Mouse (Mus musculus) T-helper 2 cell (primary cell): ENCODE measurements around the gene Mrpl58.
"Not testable (repeated sequence)": the region's sequence is repeated elsewhere in the genome, so short reads cannot be mapped to it uniquely, and the experiment has no call there.

Experiments used
- in situ Hi-C: fragments of 300-600 bp; cut with MboI, MseI; formaldehyde crosslinking; loops from one replicate; pipeline ENCODE4 v1.15.1; 2025; ENCODE audit warnings: high pct_unique_total_duplicates

Gene Mrpl58

GRCm38 (mm10) chr11:115381743-115382539 lies 21.6 kb upstream of the Mrpl58 start, which contains the start of gene Cdr2l:
Gene Cdr2l (plus strand): TSS chr11:115381916.
- in situ Hi-C loops, result no loop called here

- in situ Hi-C loops, result no loop called here
Observed at GRCm38 (mm10) chr11:115382891-115383290, 20.7 kb upstream of the Mrpl58 start.

GRCm38 (mm10) chr11:115383701-115384474 lies 19.7 kb upstream of the Mrpl58 start:
- in situ Hi-C loops, result no loop called here

DNA sequence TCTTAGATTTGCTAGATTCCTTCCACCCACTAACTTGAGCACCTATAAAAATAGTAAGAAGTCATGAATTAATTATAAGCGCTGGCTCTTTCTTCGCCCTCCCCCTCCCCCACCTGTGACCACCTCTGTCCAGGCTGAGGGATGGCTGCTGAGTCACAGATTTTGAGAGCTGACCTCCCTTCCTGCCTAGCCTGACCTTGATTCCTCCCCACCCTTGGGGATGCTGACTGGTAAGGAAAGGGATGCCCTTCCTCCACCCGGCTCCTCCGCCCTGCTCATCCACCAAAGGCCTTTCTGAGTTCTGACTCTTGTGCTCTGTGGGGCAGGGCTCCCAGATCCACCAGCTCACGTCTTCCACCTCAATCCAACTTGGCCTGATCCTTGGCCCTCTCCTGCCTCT lies 19.0 kb upstream of the Mrpl58 start:
- in situ Hi-C loops, result no loop called here

DNA sequence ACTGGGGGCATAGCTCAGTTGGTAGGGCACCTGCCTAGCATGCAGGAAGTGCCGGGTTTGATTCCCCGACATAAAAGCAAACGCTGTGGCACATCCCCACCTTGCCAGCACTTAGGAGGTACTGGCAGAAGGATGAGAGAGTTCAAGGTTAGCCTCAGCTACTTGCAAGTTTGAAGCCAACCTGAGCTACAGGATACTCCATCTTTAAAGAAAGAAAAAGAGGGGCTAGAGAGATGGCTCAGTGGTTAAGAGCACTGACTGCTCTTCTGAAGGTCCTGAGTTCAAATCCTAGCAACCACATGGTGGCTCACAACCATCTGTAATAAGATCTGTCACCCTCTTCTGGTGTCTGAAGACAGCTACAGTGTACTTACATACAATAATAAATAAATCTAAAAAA lies 16.7 kb upstream of the Mrpl58 start:
- in situ Hi-C loops, result not testable (repeated sequence)

- in situ Hi-C loops, result no loop called here
Observed at GRCm38 (mm10) chr11:115391358-115391757, 12.2 kb upstream of the Mrpl58 start.

- in situ Hi-C loops, result no loop called here
Observed at GRCm38 (mm10) chr11:115393721-115394325, 9.7 kb upstream of the Mrpl58 start.

DNA sequence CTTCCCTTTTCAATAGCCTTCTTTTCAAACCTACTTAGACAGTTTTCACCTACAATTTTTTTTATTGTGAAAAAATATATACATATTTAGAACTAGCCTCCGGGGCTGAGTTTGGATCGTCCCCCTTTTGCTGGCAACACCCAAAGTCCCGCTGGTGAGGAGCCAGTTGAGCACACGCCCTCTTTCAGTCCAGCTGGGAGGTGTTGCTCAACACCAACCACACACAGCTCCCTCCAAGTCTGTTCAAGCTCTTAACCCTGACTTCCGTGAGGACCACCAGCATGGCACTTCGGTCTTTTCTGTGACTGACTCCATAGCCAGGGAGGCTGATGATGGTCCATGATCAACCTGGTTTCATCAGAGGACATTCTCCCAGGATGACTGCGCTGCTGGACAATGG lies 5.5 kb upstream of the Mrpl58 start:
- in situ Hi-C loops, result no loop called here

GRCm38 (mm10) chr11:115400126-115400525 lies 3.4 kb upstream of the Mrpl58 start:
- in situ Hi-C loops, result loop anchor here (10.0 kb wide), 1 partner anchor 725 kb away; the partner anchor contains the start of gene Ttyh2

DNA sequence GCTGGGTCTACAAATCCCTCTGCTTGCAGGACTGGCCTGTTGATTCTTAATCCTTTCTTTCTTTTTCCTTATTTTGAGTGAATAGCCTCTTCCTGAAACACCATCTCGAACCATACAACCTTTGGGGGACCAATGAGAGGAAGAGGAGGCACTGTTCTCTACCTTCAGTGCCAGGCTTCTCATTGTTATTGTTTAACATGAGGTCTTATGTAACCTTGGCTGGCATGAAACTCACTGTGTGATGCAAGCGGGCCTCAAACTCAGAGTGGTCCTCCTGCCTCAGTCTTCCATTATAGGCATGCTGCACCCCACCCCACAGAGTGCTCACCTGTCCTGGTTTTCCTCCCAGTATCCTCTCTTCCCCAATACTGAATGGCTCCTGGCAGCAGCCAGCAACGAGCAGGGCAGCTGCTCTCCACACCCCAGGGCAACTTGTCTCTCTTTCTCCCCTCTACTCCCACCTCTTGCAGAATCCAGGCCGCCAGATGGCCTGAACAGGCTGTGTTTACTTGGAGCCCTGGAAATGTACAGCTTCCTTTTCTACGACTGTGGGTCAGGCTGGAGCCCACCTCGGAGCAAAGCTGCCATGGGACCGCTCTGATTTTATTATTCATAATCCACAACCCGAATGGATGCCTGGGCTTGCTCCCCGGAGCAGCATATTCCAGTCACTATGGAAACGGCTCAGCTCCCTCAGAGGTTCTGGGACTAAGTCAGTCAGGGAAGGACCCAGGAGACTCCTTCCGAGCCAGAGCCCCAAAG lies 2.7 kb upstream of the Mrpl58 start:
- in situ Hi-C loops, result loop anchor here (10.0 kb wide), 1 partner anchor 726 kb away; the partner anchor contains the start of gene Ttyh2

DNA sequence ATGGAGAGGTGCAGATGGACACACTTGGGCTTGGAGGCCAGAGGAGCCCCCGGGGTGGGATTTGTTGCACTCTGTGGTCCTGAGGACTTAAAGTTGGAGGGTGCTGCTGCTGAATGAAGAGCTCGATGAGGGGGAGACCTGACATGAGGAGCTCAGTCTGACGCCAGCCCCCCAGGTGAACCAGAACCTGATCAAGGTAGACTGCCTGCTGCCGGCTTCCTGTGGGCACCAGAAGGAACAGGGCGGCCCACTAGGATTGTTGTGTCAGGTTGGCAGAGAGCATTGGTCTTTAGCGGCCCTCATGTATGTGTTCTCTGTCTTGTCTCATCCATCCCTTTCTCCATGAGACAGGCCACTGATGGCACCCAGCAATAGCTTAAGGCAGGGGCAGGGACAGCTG lies 2.2 kb downstream of the Mrpl58 start:
- in situ Hi-C loops, result loop anchor here (10.0 kb wide), 1 partner anchor 731 kb away; the partner anchor contains the start of gene Ttyh2

DNA sequence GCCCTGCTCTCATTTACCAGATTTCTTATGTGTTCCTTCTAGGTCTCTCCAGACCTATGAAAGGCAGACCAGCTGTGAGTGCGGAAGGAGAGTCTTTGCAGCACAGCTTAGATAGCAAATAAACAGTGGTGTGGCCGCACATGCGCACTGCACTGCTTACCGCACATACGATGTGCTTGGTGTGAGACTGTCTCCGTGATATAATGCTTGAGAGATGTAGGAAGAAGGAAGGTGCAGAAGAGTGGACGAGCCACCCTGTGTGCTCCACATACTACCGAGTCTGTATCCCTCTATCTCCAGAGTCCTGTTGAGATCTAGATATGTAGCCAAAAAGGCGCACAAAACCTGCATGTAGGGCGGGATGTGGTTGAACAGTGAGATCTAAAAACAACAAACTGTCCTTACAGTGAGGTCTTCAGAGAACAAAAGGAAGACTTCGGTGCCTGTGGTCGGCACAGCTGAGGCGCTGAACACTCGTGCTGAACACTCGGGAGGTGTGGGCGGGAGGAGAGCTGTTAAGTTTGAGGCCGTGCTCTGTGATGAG lies 3.4 kb downstream of the Mrpl58 start:
- in situ Hi-C loops, result loop anchor here (10.0 kb wide), 1 partner anchor 732 kb away; the partner anchor contains the start of gene Ttyh2

DNA sequence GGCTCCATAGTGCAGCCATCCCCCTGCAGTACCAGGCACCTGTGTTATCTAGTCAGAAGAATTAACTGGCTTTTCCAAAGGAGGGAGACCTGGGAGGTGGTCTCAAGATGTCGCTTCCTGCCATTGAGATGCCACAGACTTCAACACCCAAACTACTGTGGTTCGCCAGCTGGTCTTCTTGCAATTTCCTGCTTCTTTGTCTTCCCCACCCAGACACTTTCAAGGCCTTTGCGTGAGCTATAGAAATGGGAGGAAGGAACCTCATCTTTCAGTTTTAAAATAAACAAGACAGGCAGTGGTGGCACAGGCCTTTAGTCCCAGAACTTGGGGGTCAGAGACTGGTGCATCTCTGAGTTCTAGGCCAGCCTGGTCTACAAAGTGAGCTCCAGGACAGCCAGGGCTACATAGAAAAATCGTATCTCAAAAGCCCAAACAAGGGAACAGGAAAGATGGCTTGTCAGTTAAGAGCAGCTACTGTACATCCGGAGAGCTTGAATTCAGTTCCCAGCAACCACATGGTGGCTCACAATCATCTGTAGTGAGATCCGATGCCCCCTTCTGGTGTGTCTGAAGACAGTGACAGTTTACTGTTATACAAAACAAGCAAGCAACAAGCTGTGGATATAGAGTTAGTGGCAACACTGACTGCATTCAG lies 4.8 kb downstream of the Mrpl58 start:
- in situ Hi-C loops, result loop anchor here (10.0 kb wide), 1 partner anchor 734 kb away; the partner anchor contains the start of gene Ttyh2

- in situ Hi-C loops, result loop anchor here (10.0 kb wide), 1 partner anchor 735 kb away; the partner anchor contains the start of gene Ttyh2
Observed at GRCm38 (mm10) chr11:115409556-115409955, 6.0 kb downstream of the Mrpl58 start.

DNA sequence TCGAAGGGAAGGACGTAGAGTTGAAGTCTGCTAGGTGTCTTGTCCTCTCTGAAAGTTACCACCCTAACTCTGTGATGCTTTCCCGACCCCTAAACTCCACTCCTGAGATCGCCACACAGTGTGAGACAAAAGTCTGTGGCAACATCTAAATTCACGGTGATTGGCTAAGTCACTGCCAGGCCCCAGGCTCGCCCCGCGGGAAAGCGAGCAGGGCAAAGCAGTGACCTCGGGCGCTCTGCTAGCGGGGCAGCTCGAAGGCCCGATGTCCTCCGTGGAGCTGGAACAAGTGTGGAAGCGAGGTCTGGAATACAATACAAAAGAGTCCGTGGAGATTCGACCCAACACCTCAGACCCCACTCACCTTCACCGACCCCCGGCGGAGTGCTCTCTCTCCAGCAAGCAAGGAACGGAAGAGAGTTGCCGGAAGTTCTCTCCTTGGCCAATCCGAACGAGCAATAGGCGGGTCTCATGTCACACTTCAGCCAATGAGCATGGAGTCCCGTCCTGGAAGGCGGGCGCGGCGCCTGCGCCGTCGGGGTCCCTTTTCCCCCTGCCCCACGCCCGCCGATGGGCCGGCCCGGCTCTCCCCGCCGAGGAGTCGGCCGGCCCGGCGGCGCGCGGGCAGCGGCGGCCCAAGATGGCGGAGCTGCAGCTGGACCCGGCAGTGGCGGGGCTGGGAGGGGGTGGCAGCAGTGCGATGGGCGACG lies 16.1 kb downstream of the Mrpl58 start, which contains the start of the genes Atp5h and Kctd2:
Atp5h (minus strand) TSS at position 432 of the 707 bp plus-strand sequence.
Kctd2 (plus strand) TSS at position 598 of the 707 bp plus-strand sequence.
- in situ Hi-C loops, result no loop called here

DNA sequence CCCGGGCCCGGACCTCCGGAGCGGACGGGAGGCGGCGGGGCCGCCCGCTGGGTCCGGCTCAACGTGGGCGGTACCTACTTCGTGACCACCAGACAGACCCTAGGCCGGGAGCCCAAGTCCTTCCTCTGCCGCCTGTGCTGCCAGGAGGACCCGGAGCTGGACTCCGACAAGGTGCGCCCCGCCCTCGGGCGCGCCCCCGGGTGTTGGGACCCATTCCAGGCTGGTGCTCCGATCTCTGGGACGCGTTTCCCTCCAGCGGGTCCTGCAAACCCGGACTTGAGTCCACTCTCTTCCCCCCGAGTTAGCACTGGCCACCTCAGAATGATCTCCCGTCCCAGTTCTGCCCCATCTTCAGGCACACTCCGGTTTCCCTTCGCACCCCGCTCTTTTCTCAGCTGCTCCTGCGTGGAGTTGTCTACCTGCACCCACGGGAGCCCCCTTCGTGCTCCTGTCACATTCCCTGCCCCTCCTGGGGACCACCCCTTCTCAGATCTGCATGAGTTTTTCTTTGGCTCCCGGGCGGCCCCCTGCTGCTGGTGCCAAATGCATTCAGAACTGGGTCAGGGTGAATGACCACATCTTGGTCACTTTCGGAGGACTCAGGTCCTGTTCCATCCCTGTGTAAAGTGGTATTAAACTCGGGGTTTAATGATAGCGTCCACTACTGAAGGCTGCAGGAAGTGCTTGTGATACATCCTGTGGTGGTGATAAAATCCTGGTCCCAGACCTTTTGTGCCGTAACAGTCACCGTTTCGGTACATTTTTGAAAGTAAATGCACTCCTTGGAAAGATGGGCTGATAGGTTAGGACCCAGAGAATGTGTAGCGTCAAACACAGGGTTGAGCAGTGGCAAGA lies 17.0 kb downstream of the Mrpl58 start:
- in situ Hi-C loops, result no loop called here

GRCm38 (mm10) chr11:115421328-115421727 lies 17.8 kb downstream of the Mrpl58 start:
- in situ Hi-C loops, result no loop called here

GRCm38 (mm10) chr11:115421972-115422371 lies 18.4 kb downstream of the Mrpl58 start:
- in situ Hi-C loops, result no loop called here
